Mouse (Mus musculus) liver, embryonic 14.5 days (tissue): Measurements from ENCODE around the gene Msantd1. TPM values are rescaled to one million over a fixed set of nuclear protein-coding genes. Genes with fewer than 3 reads are reported as not detected.
A peak's percentile ranks its signal among the peaks of the same experiment; 100 is the strongest.

ENCODE experiments used
- ATAC-seq: fragments of 200-750 bp; cut with Nextera tagmentation; 2 replicates; pipeline ENCODE4 v1.8.0; 2017; ENCODE audit warnings: moderate number of reproducible peaks, mild to moderate bottlenecking, moderate library complexity; ENCODE audit not compliant: insufficient read depth
- DNase-seq, 3 experiments: peaks; one replicate each; pipeline ENCODE4 v3.0.0-alpha.2; 2012 to 2013; ENCODE audit warnings: low read depth in 3 of 3, low spot score in 3 of 3
- H3K27ac ChIP-seq: fragments of 300-500 bp; sonication (generic); 2 replicates; pipeline ENCODE4 v1.5.1; 2014; ENCODE audit warnings: moderate library complexity, mild to moderate bottlenecking, control low read depth, inconsistent platforms
- H3K27me3 ChIP-seq: fragments of 300-500 bp; sonication (generic); 2 replicates; pipeline ENCODE4 v1.6.1; 2014; ENCODE audit warnings: mild to moderate bottlenecking, low read length, moderate library complexity; ENCODE audit not compliant: control insufficient read depth, insufficient read depth
- H3K36me3 ChIP-seq: fragments of 300-500 bp; sonication (generic); replicated peaks from 2 replicates; pipeline ENCODE4 v1.6.1; 2014; ENCODE audit warnings: low read depth; ENCODE audit not compliant: control insufficient read depth, insufficient read depth
- H3K4me1 ChIP-seq, 2 experiments: fragments of 200-500 bp in 1 of 2; fragments of 300-500 bp in 1 of 2; sonication (generic) in 1 of 2; replicated peaks; 2 replicates each; pipeline ENCODE4 v1.6.1; 2012 to 2014; ENCODE audit warnings: antibody characterized with exemption in 1 of 2, inconsistent platforms in 1 of 2, low read length in 1 of 2; ENCODE audit not compliant: control insufficient read depth in 2 of 2, insufficient read depth in 2 of 2
- H3K4me2 ChIP-seq: fragments of 300-500 bp; sonication (generic); 2 replicates; pipeline ENCODE4 v1.6.1; 2014; ENCODE audit warnings: low read depth, mild to moderate bottlenecking, control low read depth, moderate library complexity
- H3K4me3 ChIP-seq, 2 experiments: fragments of 200-500 bp in 1 of 2; fragments of 300-500 bp in 1 of 2; sonication (generic) in 1 of 2; 2 replicates each; pipeline ENCODE4 v1.5.1; 2012 to 2014; ENCODE audit warnings: low read depth in 2 of 2, low read length in 2 of 2, mild to moderate bottlenecking in 2 of 2, control low read depth in 1 of 2, inconsistent platforms in 1 of 2, moderate library complexity in 1 of 2; ENCODE audit not compliant: insufficient read depth in 1 of 2
- H3K9ac ChIP-seq: fragments of 300-500 bp; sonication (generic); replicated peaks from 2 replicates; pipeline ENCODE4 v1.6.1; 2014; ENCODE audit warnings: mild to moderate bottlenecking, control low read depth, moderate library complexity
- H3K9me3 ChIP-seq: fragments of 300-500 bp; sonication (generic); 2 replicates; pipeline ENCODE4 v1.6.1; 2016; ENCODE audit warnings: low read length, mixed read lengths; ENCODE audit not compliant: control insufficient read depth
- CTCF ChIP-seq: IDR thresholded peaks from 2 replicates; pipeline ENCODE4 v1.5.1; 2016; ENCODE audit warnings: antibody characterized with exemption, low read depth, control low read depth
- EP300 ChIP-seq: IDR thresholded peaks from 2 replicates; pipeline ENCODE4 v1.6.1; 2016; ENCODE audit warnings: antibody characterized with exemption, low read depth
- WGBS: fragments of 180-500 bp; shearing (Covaris S2); extraction: QIAGEN DNeasy Blood & Tissue Kit; methylation state at CpG from one replicate; pipeline ENCODE4 v1.1.7; 2014; ENCODE audit not compliant: insufficient replicate concordance; 5-methylcytosine and 5-hydroxymethylcytosine counted together
- polyA plus RNA-seq, 2 experiments: library from polyadenylated mRNA; depleted of rRNA in 1 of 2; stranded (reverse) in 1 of 2; unstranded in 1 of 2; fragments of >200 nt; fragmentation: Nextera tagmentation in 1 of 2; extraction: Ambion mirVana in 1 of 2; gene quantifications; 2 replicates each; pipeline versions ENCODE4 v1.2.1 to v1.2.3; 2012 to 2014

Gene Msantd1
- polyA plus RNA-seq, 2 experiments: 0.17 to 1.2 TPM

GRCm38 (mm10) chr5:34965531-34965930 lies 57.7 kb downstream of the Msantd1 start:
- no peak overlapping the region for H3K4me2 ChIP-seq
- no peak for ATAC-seq
- H3K9ac ChIP-seq: no peak overlapping the region
- H3K4me3 ChIP-seq: no peak overlapping the region
- peaks cover 2% of the 10 kb centered on the region; the same call in 1 of the 2 replicates for H3K36me3 ChIP-seq
- H3K27me3 ChIP-seq: no peaks in the 10 kb centered on the region
- H3K9me3 ChIP-seq: no peaks in the 10 kb centered on the region
- no peak overlapping the region for H3K27ac ChIP-seq
- H3K4me1 ChIP-seq: peaks cover 40 to 49% of the 10 kb centered on the region in 2 experiments
- TF ChIP-seq EP300 (no peak), CTCF (no peak)
- WGBS: 89% methylated on average over 12 of the region's 12 CpGs
- DNase-seq: no peak

- no peak overlapping the region for H3K9ac ChIP-seq
- no peak overlapping the region for H3K4me3 ChIP-seq
- H3K4me2 ChIP-seq: peak overlapping the region; percentile 23; the same call in 1 of the 2 replicates
- H3K4me1 ChIP-seq: peaks cover 41 to 47% of the 10 kb centered on the region in 2 experiments
- H3K9me3 ChIP-seq: no peaks in the 10 kb centered on the region
- H3K36me3 ChIP-seq: peaks cover 2% of the 10 kb centered on the region; the same call in 1 of the 2 replicates
- TF ChIP-seq CTCF (no peak), EP300 (no peak)
- peak overlapping the region; percentile 52 for H3K27ac ChIP-seq
- H3K27me3 ChIP-seq: no peaks in the 10 kb centered on the region
- 26% methylated on average over 5 of the region's 5 CpGs for WGBS
- ATAC-seq: peak; percentile 59
- no peak for DNase-seq
Observed at GRCm38 (mm10) chr5:34968386-34968785, 60.6 kb downstream of the Msantd1 start.

- no peak overlapping the region for H3K9ac ChIP-seq
- H3K27ac ChIP-seq: peak overlapping the region; percentile 34
- 51% methylated on average over 3 of the region's 3 CpGs for WGBS
Observed at GRCm38 (mm10) chr5:34972471-34972870, 64.7 kb downstream of the Msantd1 start.

More at GRCm38 (mm10) chr5:34972471-34972870, 64.7 kb downstream of the Msantd1 start:
- H3K4me3 ChIP-seq: no peak overlapping the region
- ATAC-seq: no peak
- H3K27me3 ChIP-seq: no peaks in the 10 kb centered on the region
- no peak for DNase-seq
- no peak overlapping the region for H3K4me2 ChIP-seq
- no peaks in the 10 kb centered on the region for H3K9me3 ChIP-seq
- H3K4me1 ChIP-seq: peaks cover 75 to 83% of the 10 kb centered on the region in 2 experiments
- H3K36me3 ChIP-seq: no peaks in the 10 kb centered on the region; the same call in 1 of the 2 replicates
- no peak for TF ChIP-seq EP300
- TF ChIP-seq CTCF: peak; percentile 53

Other genes with a start within 250 kb of the Msantd1 start
- 11.2 and 12.4 TPM in 2 replicates for gene Nop14, start 247.9 kb upstream of the Msantd1 start, polyA plus RNA-seq (2012; rRNA removed)
- gene Nop14, start 247.9 kb upstream of the Msantd1 start, polyA plus RNA-seq (2014; fragmentation: Nextera tagmentation; extraction: Ambion mirVana): 11.9 and 14.4 TPM in 2 replicates
- 0.24 and 0.44 TPM in 2 replicates for gene Grk4, start 247.6 kb upstream of the Msantd1 start, polyA plus RNA-seq (2012; rRNA removed)
- 0.48 and 0.91 TPM in 2 replicates for gene Grk4, start 247.6 kb upstream of the Msantd1 start, polyA plus RNA-seq (2014; fragmentation: Nextera tagmentation; extraction: Ambion mirVana)
- 5.9 and 6.3 TPM in 2 replicates for gene Htt, start 146.3 kb upstream of the Msantd1 start, polyA plus RNA-seq (2012; rRNA removed)
- 4.8 and 5.0 TPM in 2 replicates for gene Htt, start 146.3 kb upstream of the Msantd1 start, polyA plus RNA-seq (2014; fragmentation: Nextera tagmentation; extraction: Ambion mirVana)
- 18.7 and 21.7 TPM in 2 replicates for gene Rgs12, start 41.4 kb downstream of the Msantd1 start, polyA plus RNA-seq (2012; rRNA removed)
- gene Rgs12, start 41.4 kb downstream of the Msantd1 start, polyA plus RNA-seq (2014; fragmentation: Nextera tagmentation; extraction: Ambion mirVana): 17.1 and 20.4 TPM in 2 replicates
- gene Hgfac, start 133.5 kb downstream of the Msantd1 start, polyA plus RNA-seq (2012; rRNA removed): 92.3 and 97.9 TPM in 2 replicates
- 52.8 and 60.0 TPM in 2 replicates for gene Hgfac, start 133.5 kb downstream of the Msantd1 start, polyA plus RNA-seq (2014; fragmentation: Nextera tagmentation; extraction: Ambion mirVana)
- gene Dok7, start 148.8 kb downstream of the Msantd1 start, polyA plus RNA-seq (2012; rRNA removed): 0.02 TPM in 2 replicates
- gene Dok7, start 148.8 kb downstream of the Msantd1 start, polyA plus RNA-seq (2014; fragmentation: Nextera tagmentation; extraction: Ambion mirVana): 0.04 TPM in 1 of 2 replicates, not detected in the other
- 17.7 and 22.7 TPM in 2 replicates for gene Lrpap1, start 197.8 kb downstream of the Msantd1 start, polyA plus RNA-seq (2012; rRNA removed)
- 72.6 and 80.2 TPM in 2 replicates for gene Lrpap1, start 197.8 kb downstream of the Msantd1 start, polyA plus RNA-seq (2014; fragmentation: Nextera tagmentation; extraction: Ambion mirVana)